Mouse (Mus musculus) thymus, adult 2 months (tissue): Measurements from ENCODE around the gene Zfp385a.
A peak's percentile ranks its signal among the peaks of the same experiment; 100 is the strongest.

Experiments
- CTCF ChIP-seq: fragments of 200-500 bp; IDR thresholded peaks from 2 replicates; pipeline ENCODE4 v1.5.1; 2012; ENCODE audit warnings: mild to moderate bottlenecking, control low read depth, low read length, moderate library complexity, borderline replicate concordance; ENCODE audit not compliant: control insufficient read depth, poor library complexity, insufficient read depth; ENCODE audit errors: extremely low read depth
- POLR2A ChIP-seq: fragments of 200-500 bp; IDR thresholded peaks from 2 replicates; pipeline ENCODE4 v1.6.1; 2012; ENCODE audit warnings: mild to moderate bottlenecking, low read length, control low read depth, moderate library complexity; ENCODE audit not compliant: control insufficient read depth, poor library complexity, insufficient read depth; ENCODE audit errors: extremely low read depth

- TF ChIP-seq CTCF (peak; percentile 91), POLR2A (no peak)
These were observed 16.2 kb downstream of the Zfp385a start for GRCm38 (mm10) chr15:103323455-103324247.
